Mouse (Mus musculus) right cerebral cortex, postnatal 25 days (tissue): ENCODE results near the gene Krt20.

Experiments used
- DNase-seq: peaks from one replicate; pipeline ENCODE4 v3.0.0; 2022

Gene Krt20

DNA sequence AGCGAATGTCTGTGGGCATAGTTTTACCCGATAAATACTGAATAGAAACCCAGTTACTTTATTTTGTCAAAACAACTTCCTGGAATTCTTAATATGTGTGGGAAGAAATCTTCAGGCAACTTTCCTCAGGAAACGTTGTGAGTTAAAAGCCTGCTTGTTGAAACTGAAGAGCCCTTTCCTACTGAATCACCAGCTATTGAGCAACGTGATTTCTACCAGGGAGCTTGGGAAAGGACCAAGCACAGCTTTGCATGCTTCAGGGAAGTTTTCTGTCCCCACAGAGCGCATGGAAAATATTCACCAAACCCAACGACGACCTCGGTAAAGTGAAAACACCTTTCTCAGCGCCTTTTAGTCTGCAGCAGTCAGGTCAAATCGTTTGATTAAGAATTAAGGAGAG is 31.8 kb downstream of the Krt20 start:
- DNase-seq: no peak

GRCm38 (mm10) chr11:99399956-99400549 is 37.9 kb downstream of the Krt20 start:
- no peak for DNase-seq

DNA sequence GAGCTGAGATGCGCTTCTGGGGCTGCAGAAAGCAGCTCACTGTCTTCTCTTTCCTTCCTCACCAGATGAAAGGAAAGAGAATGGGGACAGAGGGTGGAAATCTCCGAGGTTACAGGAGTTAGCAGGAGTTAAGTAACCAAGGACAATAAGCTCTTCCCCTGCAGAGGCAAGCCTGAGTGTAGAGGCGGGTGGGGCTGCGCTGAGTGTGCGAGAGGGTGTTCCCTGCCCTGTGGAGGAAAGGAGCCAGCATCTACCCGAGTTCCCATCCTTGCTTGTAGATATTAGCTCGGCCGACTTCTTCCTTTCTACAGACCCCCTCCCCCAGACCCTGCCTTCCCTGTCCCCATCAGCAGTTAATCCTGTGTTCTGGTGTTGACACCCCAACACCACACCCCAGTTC is 39.1 kb downstream of the Krt20 start:
- no peak for DNase-seq

GRCm38 (mm10) chr11:99398084-99398483 is 39.9 kb downstream of the Krt20 start:
- no peak for DNase-seq

DNA sequence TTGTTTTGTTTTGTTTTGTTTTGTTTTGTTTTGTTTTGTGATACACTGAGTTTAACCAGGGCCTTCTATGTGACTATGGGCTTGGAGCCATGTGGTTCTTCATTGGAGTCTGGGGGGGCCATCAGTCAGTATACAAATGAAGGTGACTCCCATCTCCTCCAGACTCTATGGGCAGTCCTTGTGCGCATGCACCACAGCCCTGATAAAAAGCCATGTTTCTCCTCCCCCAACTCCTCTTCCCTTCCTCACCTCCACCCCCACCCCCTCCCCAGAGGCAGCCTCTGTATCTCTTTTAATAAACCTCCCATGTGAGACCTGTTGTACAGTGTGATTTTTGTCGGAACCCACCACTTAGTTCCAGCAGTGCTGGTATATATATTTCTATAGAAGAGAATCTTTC is 41.3 kb downstream of the Krt20 start:
- DNase-seq: no peak

DNA sequence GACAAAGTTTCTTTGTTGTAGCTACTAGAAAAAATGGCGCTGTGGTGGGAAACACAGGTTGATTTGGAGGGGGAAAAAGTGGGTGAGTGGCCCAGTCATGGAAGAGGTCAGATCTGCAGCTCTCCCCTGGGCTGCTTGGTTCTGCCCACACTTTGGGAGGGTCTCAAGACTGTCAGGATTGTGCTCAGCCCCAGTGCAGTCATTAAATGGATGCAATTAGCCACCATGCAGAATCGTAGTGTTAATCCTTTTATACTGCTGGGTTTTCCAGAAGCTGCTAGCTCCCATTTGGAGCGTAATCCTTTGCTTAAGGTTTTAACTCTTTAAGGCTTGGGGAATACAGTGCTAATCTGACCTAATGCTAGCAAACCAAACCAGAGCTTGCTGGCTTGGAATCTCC is 41.9 kb downstream of the Krt20 start:
- no peak for DNase-seq

DNA sequence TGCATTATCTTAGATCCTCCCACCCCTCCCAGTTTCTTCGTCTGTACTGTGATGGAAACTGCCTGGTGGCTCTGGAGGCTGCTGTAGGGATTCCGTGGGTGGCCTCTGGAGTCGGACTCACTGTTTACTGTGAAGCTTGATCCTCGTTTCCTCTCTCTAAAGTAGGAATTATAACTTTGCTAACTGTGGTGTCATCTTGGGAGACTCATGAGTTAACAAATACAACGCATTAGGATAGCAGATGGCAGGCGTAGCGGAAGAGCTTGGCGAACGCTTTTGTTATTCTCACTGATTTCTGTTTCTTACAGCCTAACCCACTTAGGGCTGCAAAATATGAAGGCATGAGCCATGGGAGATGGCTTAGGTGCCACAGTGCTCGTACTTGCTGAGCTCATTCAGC is 45.5 kb downstream of the Krt20 start:
- DNase-seq: peak; percentile 23

DNA sequence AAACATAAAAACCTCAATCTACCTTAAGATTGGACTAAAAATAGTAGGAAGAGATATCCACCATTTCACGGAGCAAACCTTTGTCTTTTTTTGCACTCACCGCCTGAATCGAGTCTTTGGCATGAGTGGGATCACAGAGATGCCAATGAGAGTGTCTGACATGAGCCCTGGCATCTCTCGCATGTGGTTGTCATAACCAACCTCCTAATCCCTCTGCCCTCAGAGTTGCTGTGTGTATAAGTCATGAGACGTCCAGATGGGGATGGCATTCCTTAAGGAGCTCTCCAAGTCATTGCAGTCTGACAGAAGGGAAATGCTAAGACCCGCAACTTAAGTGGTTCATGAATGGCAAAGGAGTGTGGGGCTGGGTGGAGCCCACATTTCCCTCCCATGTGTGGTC is 46.6 kb downstream of the Krt20 start:
- DNase-seq: no peak

GRCm38 (mm10) chr11:99390866-99391265 is 47.1 kb downstream of the Krt20 start:
- DNase-seq: no peak

- no peak for DNase-seq
Observed at GRCm38 (mm10) chr11:99389264-99389663, 48.7 kb downstream of the Krt20 start, which contains the start of gene Krt10. Krt10 (minus strand) TSS chr11:99389364.

DNA sequence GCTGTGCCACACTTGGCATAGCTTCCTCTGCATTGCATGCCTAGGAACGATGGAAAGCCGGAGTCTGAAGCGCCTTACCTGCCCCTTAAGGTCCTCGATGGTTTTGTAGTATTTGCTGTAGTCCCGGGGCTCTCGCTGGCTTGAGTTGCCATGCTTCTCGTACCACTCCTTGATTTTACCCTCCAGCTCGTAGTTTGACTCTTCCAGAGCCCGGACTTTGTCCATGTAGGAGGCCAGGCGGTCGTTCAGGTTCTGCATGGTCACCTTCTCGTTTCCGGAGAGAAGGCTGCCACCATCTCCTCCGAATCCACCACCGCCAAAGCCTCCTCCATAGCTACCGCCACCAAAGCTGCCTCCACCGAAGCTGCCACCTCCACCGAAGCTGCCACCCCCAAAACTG is 49.3 kb downstream of the Krt20 start:
- DNase-seq: no peak

GRCm38 (mm10) chr11:99385813-99386721 is 51.9 kb downstream of the Krt20 start:
- peak; percentile 88 for DNase-seq

DNA sequence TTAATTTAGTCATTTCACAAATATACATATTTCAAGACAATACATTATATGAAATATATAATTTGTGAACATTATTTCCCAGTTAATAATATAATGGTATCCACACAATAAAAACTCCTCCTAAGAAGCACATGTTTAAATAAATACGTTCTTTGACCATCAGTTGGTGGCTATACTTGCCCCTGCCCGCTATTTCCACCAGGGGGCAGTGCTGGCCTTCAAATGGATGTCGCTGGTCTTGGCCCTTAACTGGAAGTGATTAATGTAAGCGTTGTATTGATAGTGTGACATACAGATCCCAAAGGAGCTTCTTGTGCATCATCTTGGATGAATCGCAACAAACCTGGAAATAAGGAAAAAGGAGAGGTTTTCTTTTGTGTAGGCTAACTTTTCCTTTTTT is 58.4 kb downstream of the Krt20 start:
- DNase-seq: peak; percentile 54
